9 mouse cellular contexts compared by ENCODE assay signal in genomic region chr16:29734738-29735250, GRCm38 (mm10).
A peak's percentile ranks its signal among the peaks of the same experiment; 100 is the strongest.
DNase-seq lines count a peak whose midpoint lies in the region; ATAC-seq and TF ChIP-seq lines count a peak whose summit lies in the region.
"Had no signal": no experiment of that assay in that cellular context is flagged by ENCODE, and none has a peak within 500 bp of the region (broad histone marks: within the 10 kb centered on the region; RNA-seq: fewer than 3 reads in every experiment).

No protein-coding gene starts in this region.

- intact Hi-C loops in heart, adult 2 months (cut with DNase I) = loop anchor here (1.0 to 5.0 kb wide), 6 partner anchors 80 to 502 kb away; no protein-coding TSS in a partner anchor

- peak overlapping the region; percentile 11; the same call in 1 of the 2 replicates for H3K4me2 ChIP-seq in intestine, embryonic 16.5 days (ENCODE audit: low read depth, low read length)
- H3K4me2 ChIP-seq: liver, embryonic 15.5 days had no signal

- H3K4me1 ChIP-seq in ES-Bruce4 (ENCODE audit: control insufficient read depth, insufficient read depth, low read length) = peaks cover 3% of the 10 kb centered on the region
- peaks cover 8% of the 10 kb centered on the region for H3K4me1 ChIP-seq in heart, adult 2 months (ENCODE audit: control insufficient read depth, insufficient read depth, low read length)
- peaks cover 20% of the 10 kb centered on the region for H3K4me1 ChIP-seq in intestine, embryonic 16.5 days (ENCODE audit: control insufficient read depth, insufficient read depth, low read length)
- H3K4me1 ChIP-seq: liver, embryonic 15.5 days had no signal

- H3K79me2 ChIP-seq in heart, adult 2 months (replicated peaks; ENCODE audit: control insufficient read depth, insufficient read depth, low read length) = no peaks in the 10 kb centered on the region

- H3K9me3 ChIP-seq in ES-Bruce4 (replicated peaks; ENCODE audit: control insufficient read depth, insufficient read depth, low read length, poor library complexity, severe bottlenecking) = no peaks in the 10 kb centered on the region
- H3K9me3 ChIP-seq in intestine, embryonic 16.5 days (ENCODE audit: control insufficient read depth, low read length) = no peaks in the 10 kb centered on the region
- H3K9me3 ChIP-seq: liver, embryonic 15.5 days had no signal

- no peaks in the 10 kb centered on the region for H3K36me3 ChIP-seq in ES-Bruce4 (ENCODE audit: control insufficient read depth, insufficient read depth, low read length, poor library complexity, severe bottlenecking)
- no peaks in the 10 kb centered on the region for H3K36me3 ChIP-seq in heart, adult 2 months (ENCODE audit: control insufficient read depth, insufficient read depth, low read length)
- H3K36me3 ChIP-seq in intestine, embryonic 16.5 days (ENCODE audit: control insufficient read depth, insufficient read depth, low read length) = no peaks in the 10 kb centered on the region
- H3K36me3 ChIP-seq: liver, embryonic 15.5 days had no signal

- TF ChIP-seq POLR2A in ES-Bruce4 (IDR thresholded peaks at IDR 0.05; ENCODE audit: insufficient read depth, low read length) = no peak
- TF ChIP-seq POLR2A in heart, adult 2 months (IDR thresholded peaks at IDR 0.05; ENCODE audit: insufficient read depth, low read depth, low read length) = no peak

- TF ChIP-seq CTCF in ES-Bruce4 (IDR thresholded peaks at IDR 0.05; ENCODE audit: low read depth, low read length) = no peak
- TF ChIP-seq CTCF in heart, adult 2 months (IDR thresholded peaks at IDR 0.05) = no peak

- peak; percentile 73 for ATAC-seq in intestine, embryonic 16.5 days
- ATAC-seq in granulocyte monocyte progenitor cell, adult 5-6 weeks (replicated peaks; ENCODE audit: poor library complexity, severe bottlenecking) = no peak

- no peak overlapping the region for H3K4me3 ChIP-seq in ES-Bruce4 (ENCODE audit: low read depth, low read length)
- H3K4me3 ChIP-seq in heart, adult 2 months = no peak overlapping the region; the same call in 1 of the 2 replicates
- no peak overlapping the region for H3K4me3 ChIP-seq in intestine, embryonic 16.5 days (ENCODE audit: low read length)
- H3K4me3 ChIP-seq: liver, embryonic 15.5 days had no signal

- DNase-seq in adipocyte (ENCODE audit: low spot score) = peak; percentile 83
- DNase-seq in heart, adult 2 months = peak; percentile 54 to 62
- DNase-seq in lung, adult 18-20 months = peak; percentile 40 to 53
- DNase-seq in retina, embryonic 14.5 days (ENCODE audit: low spot score) = peak; percentile 69
- no peak for DNase-seq in thymus, postnatal 10 days (ENCODE audit: low spot score in 2 of 2)

- no peak for TF ChIP-seq EP300 in ES-Bruce4 (IDR thresholded peaks at IDR 0.05; ENCODE audit: insufficient read depth, low read depth, low read length)
- no peak for TF ChIP-seq EP300 in heart, adult 2 months (IDR thresholded peaks at IDR 0.05; ENCODE audit: insufficient read depth, low read depth, low read length)

- H3K27me3 ChIP-seq in ES-Bruce4 (ENCODE audit: control insufficient read depth, insufficient read depth, low read length, poor library complexity, severe bottlenecking) = no peaks in the 10 kb centered on the region
- H3K27me3 ChIP-seq in heart, adult 2 months (ENCODE audit: control insufficient read depth, insufficient read depth, low read length) = no peaks in the 10 kb centered on the region
- H3K27me3 ChIP-seq in intestine, embryonic 16.5 days (replicated peaks; ENCODE audit: control insufficient read depth, insufficient read depth, low read length) = no peaks in the 10 kb centered on the region

- peak overlapping the region; percentile 40; the same call in 1 of the 2 replicates for H3K9ac ChIP-seq in ES-Bruce4 (ENCODE audit: low read depth, poor library complexity, severe bottlenecking)
- no peak overlapping the region for H3K9ac ChIP-seq in heart, adult 2 months (ENCODE audit: low read depth, low read length)
- peak overlapping the region; percentile 9; the same call in 1 of the 2 replicates for H3K9ac ChIP-seq in intestine, embryonic 16.5 days (ENCODE audit: low read depth, low read length)
- H3K9ac ChIP-seq: liver, embryonic 15.5 days had no signal

- no peak overlapping the region for H3K27ac ChIP-seq in ES-Bruce4 (ENCODE audit: insufficient read depth, low read length)
- H3K27ac ChIP-seq in heart, adult 2 months = peak overlapping the region; percentile 55
- H3K27ac ChIP-seq in intestine, embryonic 16.5 days (ENCODE audit: low read length) = peak overlapping the region; percentile 79
- H3K27ac ChIP-seq: liver, embryonic 15.5 days had no signal

- 8% methylated on average over 12 of the region's 12 CpGs for WGBS in heart, adult 2 months
- WGBS in intestine, embryonic 16.5 days = 13% methylated on average over 12 of the region's 12 CpGs

Comparison
In these comparisons a context has a peak if more than half of its experiments do, and no peak if none do; other contexts are left out.
1. DNase-seq: peak in adipocyte (single experiment), heart, adult 2 months (2 of 2), lung, adult 18-20 months (2 of 2) and retina, embryonic 14.5 days (single experiment); none in thymus, postnatal 10 days (0 of 2).